Mouse (Mus musculus) heart, adult 9 months (tissue): Measurements from ENCODE around the gene 0610040J01Rik.
"Not testable (repeated sequence)": the region's sequence is repeated elsewhere in the genome, so short reads cannot be mapped to it uniquely, and the experiment has no call there.

Source experiments
- DNase-seq, 2 experiments: peaks; one replicate each; pipeline ENCODE4 v3.0.0; 2022; ENCODE audit warnings: low spot score in 2 of 2

Gene 0610040J01Rik

DNA sequence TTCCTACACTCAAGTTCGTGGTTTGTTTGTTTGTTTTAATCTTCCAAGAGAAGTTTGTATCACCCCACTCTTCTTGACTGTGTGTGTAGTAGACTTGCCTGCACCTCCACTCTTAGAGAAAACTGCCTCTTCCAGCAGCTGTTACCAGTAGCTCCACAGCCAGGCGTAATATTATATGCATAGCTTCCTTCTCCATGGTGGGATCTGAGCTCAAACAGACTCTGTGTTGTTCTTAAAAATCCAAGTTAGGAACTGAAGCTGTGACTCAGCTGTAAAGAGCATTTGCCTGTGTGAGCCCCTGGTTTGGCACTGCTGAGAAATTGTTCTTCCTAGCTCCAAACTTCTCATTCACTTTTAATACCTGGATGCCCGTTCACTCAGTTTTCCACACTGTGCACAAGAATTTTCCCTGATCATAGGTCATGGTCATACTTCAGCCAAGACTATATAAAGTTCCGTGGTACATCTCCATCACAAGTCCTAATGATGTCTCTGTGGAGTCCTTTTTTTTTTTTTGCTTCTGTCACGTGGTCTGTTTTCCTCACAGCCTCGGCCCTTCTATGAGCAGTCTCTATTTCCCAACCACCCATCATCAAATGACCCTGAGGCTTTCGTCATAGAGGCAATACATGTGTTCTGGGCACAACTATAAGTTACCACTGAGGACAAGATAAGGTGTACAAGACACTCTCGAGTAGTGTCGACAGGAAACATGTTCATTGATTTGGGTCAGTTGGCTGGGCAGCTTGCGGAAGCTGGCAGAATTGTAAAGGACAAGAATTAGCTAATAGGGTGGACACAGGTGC lies 16.4 kb downstream of the 0610040J01Rik start:
- no peak for DNase-seq

DNA sequence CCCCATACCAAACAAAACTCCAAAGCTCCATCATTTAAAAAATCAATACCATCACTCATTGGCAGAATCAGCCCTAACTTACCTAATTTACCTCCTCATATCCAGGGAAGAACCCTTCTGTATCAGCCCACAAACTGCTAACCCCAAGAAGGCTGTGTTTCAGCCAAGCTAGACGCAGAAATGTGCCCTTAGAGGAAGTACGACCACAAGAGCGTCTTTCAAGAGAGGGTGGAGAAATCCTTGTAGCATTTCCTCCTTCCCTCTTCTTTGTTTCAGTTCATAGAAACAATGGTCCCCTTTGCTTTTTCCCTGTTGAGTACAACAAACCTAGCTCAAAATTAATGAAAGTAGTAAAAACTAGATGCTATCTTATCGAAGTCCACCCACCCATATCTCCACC lies 18.9 kb downstream of the 0610040J01Rik start:
- DNase-seq, result peak in 1 of 2 experiments; percentile 11

DNA sequence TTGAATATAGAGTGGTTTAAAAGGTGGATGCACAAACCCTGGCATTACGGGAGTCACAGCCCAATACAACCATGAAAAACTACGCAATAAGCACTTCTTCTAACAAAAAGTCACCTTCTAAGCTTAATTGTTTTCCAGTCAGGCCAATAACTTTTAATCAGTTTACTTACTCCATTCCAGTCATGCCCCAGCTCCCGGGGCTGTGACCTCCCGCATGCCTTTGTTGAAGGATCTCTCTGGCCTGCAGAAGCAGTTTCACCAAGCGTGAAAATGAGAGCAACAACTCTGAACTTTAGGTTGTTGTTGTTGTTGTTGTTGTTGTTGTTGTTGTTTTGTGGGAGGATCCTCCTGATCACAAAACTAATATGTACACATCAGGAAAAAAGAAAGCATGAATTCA lies 21.8 kb downstream of the 0610040J01Rik start:
- DNase-seq, result no peak

DNA sequence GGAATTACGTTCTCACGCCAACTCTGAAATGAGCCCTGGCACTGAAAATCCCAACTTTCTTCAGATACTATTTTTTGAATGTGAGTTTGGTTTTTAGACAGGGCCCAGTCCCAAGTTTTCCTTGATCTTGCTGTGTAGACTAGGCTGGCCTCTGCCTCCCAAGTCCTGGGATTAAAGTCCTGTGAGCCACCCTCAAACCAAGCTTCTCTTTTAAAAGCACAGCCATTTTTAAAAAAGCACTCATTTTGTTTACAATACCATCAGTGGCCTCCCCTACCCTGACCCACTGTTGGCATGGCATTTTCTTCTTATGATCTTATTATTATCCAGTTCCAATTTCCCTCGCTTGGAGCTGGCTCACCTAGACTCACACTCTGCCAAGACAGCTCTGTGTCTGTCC lies 22.3 kb downstream of the 0610040J01Rik start:
- no peak for DNase-seq

DNA sequence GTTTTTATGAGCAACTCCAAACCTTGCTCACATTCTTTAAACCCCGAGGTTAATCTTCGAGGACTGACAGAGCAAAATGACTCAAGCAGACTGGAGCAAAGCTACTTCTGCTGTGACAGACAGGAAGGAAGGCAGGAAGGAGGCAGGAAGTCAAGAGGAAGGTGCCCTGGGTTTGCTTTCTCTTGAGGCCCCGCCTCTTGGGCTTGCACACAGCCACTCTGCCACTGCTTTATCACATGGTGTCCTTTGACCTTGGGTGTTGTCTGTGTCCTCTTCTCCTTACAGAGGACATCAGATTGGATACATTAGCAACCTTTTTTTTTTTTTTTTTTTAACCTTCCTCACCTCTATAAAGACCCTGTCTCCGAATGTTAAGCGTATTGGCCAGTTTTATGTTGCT lies 25.0 kb downstream of the 0610040J01Rik start:
- DNase-seq, result no peak

DNA sequence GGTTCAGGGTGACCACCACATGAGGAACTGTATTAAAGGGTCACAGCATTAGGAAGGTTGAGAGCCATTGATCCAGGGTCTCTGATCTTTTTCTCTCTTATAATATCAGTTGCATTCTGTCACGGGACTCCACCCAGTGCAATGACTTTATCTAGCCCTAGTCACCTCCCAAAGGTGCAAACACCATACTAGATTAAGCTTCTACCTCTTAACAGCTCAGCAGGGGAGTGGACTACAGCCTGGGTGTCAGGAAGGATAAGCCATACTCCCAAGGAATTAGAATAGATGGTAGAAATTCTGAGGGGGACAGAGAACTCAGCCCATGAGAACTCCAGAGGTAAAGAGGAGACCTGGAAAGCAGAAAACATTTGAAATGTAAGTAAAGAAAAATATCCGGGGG lies 25.7 kb downstream of the 0610040J01Rik start:
- no peak for DNase-seq

DNA sequence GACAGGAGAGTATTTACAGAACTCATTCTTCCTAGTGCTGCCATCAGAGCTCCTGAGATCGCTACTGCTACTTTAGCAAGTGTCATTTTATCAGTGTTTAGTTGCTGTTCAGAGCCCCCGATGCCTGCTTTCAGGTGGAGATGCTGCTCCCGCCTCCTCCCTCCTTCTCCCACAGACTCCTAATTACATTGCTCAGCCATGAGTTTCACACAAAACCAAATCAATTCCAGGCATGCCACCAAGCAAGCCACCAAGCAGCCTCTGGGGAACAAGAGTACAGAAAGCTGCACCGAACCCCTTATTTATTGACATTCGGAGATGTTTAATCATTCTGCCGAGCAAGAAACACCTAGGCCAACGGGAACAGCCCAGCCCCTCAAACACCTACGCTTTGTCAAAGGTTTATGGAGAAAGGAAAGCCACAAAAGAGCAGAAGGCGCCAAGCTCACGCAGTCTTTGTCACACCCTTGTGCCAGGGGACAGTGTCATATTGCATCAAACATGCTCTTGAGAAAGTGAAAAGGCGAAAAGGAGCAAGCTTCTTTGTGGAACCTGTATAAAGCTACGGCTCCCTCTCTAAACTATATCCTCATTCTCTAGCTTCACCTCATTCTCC lies 27.7 kb downstream of the 0610040J01Rik start:
- DNase-seq, result no peak

DNA sequence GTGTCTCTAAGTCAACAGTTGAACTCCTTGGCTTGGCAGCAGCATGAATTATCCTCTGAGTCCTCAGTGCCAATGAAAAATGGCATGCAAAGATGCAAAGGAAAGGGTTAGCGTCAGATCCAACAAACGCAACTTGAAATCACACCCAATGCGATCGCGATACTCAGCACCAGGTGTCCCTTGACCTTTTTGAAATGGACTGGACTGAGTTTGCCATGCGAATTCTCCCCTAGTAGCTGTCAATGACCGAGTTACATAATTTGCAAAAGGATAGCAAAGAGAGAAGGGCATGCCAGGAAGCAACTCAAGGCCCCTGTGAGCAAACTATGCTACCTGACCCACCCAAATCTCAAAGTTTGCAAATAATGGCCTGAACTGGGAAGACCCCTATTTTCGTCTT lies 34.9 kb downstream of the 0610040J01Rik start:
- no peak for DNase-seq

DNA sequence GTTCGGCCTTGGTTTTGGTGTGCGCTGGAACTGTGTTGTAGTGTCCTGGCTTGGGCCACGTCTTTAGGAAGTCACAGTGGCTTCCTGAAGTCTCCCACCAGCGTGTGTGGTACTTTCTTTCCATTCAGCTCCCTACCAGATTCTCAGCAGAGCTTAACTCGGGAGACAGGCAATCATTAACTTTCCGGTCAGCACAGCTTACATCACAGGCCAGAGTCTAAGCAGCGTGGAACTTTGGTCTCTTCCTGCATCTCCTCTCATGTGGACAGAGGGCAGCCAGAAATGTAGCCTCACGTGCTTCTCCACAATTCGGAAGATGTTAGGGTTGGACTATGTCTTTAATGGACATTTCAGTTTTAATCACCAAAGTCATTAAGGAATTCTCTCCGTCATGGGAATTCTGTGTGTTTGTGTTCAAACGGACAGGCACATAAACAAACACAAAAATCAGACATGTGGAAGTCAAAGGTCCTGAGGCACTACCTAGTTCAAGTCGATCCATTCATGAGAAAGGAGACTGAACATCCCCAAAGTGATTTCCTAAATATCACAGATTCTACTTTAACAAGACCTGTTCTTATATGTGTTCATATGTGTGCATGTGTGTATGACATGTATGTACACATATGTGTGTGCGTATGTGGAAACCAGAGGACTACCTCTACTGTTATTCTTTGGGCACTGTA lies 35.5 kb downstream of the 0610040J01Rik start:
- no peak for DNase-seq

DNA sequence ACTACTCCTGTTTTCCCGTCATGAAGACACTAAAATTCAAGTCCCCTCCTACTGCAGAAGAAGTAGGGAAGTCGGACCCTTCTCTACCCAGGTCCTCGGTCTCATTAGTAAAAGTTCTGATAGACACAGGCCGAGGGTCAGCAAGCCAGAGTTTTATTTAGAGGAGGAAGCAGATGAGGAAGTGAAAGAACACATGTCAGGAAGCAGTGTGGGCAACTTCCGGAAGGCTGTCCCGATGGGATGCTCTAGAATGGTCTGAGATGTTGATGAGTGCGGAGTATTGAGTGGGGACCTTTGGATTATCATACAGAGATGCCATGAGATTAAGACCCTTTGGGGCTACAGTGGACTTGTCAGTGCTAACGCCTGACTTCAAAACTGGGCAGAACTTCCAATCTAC lies 46.7 kb downstream of the 0610040J01Rik start:
- peak in 1 of 2 experiments; percentile 5 for DNase-seq

DNA sequence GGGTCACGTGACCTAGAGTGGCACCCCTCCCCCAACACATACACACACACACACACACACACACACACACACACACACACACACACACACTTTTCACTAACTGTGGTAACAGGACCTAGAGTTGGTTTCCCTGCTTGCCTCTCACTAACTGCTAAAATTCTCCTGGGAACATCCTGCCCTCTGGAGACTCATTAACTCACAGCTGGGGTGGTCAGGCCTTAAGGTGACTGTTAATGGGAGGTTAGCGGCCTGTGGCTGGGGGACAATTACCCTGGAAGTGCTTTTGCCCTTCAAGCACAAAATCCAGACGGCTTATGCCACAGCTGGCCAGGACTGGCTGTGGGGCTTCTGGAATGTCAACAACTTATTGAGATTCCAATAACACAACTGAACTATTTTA lies 55.3 kb downstream of the 0610040J01Rik start:
- no peak for DNase-seq

DNA sequence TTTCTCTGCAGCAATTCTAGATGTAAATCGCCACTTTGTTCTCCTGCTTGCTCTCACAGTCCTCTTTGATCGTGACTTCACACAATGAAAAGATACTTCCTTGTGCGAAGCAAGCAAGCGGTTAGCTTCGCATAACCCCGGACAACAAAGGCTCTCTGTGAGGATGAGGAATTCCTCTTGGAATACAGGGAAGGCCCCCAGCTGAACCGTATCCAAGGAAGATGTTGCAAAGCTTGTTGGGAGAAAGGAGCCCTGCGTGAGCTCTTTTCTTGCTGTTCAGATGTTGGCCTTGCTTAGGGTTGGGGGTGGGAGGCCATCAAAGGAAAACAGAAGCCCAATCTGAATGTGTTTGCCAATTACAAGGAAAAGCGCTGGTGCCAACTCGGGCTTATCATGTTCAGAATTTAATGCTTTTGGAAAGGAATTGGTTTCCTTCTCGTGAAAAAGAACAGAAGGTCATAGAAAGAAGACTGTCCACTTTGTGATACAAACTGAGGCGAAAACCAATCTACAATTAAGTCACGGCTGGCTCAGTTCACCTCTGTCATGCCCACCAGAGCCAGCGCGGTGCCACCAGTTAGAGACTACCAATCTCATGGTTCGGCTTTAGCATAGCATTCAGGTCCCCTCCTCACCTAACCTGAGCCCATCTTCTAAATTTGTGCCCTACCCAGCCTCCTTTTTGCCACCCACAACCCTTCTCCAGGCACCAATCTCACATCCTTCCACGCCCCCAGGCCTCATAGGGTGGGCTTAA lies 60.2 kb downstream of the 0610040J01Rik start:
- DNase-seq, result no peak

DNA sequence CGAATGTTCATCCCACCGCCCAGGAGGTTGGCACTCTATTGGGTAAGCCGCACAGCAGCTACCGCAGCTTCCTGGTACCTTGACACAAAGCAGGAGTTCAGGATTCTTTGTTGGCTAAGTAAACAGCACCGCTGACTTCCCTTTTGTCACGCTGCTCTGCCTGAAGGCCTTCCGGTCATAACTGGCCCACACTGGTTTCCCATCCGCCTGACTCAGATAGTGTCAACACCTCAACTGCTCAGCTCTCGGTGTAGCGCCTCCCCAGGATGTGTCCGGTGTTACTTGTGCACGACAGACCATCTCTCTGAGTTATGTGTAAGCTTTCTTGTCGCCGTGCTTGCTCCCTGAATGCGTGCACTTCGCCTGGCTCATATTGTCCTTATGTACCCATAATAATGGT lies 62.7 kb downstream of the 0610040J01Rik start:
- DNase-seq, result no peak

DNA sequence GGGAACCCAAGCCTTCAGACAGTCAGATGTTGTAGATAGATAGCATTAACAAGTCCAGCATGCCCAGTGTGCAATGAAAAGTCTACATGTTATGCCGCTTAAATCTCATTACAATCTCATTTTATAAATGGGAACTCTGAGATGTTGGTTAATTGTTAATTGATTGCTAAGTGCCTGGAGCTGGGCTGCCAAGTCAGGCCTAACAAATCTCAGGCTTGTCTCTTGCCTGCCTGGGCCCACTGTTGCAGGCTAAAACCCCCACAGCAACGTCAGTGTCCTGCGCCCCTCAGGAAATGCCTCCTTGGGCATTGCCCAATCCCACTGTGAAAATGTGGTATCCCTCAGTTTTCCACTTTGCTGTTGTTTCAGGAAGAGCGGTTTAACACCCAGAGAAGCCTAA lies 63.9 kb downstream of the 0610040J01Rik start:
- DNase-seq, result no peak

DNA sequence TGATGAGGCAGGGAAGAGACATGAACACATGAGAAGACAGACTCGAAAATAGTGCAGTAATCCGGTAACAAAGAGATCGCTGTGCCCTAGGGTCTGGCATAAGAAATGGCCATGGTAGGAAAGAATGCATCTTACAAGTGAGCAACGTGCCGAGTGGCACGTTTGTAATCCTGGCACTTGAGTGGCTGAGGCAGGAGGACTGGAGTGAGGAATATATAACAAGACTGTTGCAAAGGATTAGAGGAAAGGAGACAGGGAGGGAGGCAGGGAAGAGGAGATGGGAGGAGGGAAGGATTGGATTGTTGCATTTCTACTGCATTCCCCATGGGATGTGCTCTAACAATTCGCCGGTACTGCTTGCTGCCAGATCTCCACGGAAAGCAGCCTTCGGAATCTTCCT lies 66.9 kb downstream of the 0610040J01Rik start:
- no peak for DNase-seq

DNA sequence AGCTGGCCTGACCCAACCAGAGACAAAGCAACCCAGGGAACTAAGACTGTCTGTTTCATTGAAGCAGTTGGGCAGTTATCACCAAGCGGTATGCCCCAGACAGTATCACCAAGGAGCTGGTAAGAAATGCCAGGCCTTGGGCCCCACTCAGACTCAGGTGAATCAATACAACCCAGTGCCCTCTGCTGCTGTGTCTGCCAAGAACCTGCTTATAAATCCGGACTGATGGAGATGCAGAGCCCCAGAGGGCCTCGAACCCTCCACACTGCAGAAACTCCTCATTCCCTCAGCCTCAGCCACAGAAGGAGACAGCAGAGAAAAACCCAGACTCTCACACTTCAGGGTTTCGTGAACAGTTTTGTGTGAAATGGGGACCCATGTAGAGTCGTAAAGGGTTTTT lies 74.1 kb downstream of the 0610040J01Rik start:
- no peak for DNase-seq

DNA sequence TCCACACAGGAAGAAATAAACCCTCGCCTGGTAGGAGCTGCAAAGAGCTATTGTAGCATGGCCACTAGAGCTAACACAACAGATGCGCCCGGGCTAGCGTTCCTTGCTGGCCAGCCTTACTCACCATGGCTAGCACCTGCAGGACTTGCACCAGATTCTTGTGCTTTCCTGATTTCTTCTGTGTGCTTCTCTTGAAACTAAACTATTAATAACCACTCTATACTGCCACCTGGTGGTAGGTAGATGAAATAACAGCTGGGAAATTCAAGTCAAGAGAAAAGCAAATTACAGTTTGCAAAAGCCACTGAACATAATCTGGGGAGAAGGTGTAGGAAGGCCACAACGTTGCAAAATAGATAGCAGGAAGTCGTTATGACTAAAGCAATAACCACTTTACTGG lies 74.5 kb downstream of the 0610040J01Rik start:
- DNase-seq, result no peak

DNA sequence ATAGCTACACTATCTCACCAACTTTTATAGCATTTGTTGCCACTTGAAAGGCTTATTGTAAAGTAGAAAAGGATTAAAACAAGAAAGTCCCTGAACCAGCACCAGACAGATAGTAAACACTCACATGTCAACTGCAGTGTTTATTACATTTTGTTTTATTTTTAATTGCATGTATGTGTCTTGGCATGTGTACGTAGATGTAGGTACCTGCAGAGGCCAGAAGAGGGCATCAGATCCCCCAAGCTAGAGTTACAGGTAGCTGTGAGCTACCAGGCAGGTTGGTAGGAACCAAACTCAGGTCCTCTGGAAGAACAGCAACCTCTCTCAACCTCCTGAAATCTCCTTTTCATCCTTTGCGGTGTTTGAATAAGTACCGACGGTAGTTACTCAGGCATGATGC lies 74.9 kb downstream of the 0610040J01Rik start:
- no peak for DNase-seq

DNA sequence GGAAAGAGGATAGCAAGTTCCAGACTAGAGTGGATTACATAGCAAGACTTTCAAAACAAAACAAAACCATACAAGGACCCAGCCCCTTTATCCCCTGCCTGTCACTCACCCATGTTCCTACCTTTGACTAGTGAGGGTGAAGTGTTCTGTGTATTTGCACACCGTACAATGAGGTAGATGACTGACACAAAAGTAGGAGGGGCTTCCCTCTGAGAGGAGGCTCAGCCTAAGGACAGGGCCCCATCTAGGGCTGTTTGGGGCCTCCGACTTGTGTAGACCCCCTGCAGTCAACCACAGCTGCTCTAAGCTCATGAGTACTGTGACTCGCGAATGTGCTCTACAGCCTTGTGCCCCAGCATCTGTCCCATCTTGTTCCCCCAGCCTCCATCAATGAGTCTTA lies 79.1 kb downstream of the 0610040J01Rik start:
- no peak for DNase-seq

DNA sequence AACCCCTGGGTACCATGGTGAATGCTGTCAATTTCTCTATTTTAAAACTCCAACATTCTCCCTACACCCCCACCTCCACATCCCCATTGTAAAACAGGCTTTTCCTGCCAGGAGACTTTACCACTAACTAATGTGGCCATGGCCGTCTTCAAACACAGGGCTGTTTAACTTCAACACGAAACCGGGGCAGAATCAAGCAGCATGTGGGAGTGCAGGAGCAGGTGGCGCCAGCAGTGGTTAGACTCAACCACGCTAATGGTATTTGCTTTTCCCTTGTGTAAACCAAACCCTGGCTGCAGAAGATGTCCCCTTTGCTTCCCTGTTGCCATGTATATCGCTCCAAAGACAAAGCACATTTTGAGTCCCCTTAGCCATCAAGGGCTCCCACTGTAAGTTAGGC lies 79.7 kb downstream of the 0610040J01Rik start:
- no peak for DNase-seq

DNA sequence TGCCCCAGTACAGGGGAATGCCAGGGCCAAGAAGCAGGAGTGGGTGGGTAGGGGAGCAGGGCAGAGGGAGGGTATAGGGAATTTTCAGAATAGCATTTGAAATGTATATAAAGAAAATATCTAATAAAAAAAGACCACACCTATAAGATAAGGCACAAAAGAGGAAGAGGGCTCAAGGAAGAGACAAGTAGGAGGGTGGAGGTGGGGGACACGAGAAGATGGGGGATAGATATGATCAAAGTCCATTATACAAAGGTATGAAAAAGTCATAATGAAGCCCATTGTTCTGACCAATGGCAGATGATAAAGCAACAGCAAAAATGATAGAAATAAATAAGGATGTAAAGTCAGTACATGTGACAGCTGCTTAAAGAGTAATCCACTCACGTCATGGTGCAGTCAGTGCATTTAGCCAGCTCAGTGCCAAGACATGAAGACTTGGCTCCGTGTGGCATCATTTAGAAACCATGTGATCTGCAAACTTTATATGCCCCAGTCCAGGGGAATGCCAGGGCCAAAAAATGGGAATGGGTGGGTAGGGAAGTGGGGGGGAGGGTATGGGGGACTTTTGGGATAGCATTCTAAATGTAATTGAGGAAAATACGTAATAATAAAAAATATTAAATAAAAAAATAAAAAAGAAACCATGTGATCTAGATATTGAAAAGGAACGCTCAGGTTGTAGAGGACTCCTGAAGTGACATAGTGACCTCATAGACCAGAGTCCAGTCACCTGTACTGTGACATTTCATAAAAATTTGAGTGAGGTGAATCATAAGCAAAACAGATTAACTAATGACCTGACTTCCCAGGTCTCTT lies 85.0 kb downstream of the 0610040J01Rik start:
- not testable (repeated sequence) for DNase-seq

DNA sequence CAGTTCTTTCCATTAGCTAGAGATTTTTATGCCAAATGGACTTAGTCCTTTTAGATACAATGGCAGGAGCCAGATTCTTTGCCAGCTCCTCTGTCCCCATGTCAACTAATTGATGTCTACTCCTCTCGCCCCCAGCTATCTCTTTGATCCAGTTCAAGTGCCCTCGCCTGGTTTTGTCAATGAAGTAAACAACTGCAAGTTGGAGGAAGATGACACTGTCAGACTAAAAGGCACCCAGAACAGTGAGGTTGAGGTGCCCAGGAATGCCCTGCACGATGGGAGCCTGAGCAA lies 85.6 kb downstream of the 0610040J01Rik start:
- no peak for DNase-seq
